Mouse (Mus musculus): ENCODE data around the gene Kif14. TPM values are rescaled to one million over a fixed set of nuclear protein-coding genes. Genes with fewer than 3 reads are reported as not detected.

Gene Kif14
- total RNA-seq (2021): under 1 TPM; 0.44 to 0.81 TPM
- long read RNA-seq, experiment 1: 0 reads
- long read RNA-seq, experiment 2: 0 reads

DNA sequence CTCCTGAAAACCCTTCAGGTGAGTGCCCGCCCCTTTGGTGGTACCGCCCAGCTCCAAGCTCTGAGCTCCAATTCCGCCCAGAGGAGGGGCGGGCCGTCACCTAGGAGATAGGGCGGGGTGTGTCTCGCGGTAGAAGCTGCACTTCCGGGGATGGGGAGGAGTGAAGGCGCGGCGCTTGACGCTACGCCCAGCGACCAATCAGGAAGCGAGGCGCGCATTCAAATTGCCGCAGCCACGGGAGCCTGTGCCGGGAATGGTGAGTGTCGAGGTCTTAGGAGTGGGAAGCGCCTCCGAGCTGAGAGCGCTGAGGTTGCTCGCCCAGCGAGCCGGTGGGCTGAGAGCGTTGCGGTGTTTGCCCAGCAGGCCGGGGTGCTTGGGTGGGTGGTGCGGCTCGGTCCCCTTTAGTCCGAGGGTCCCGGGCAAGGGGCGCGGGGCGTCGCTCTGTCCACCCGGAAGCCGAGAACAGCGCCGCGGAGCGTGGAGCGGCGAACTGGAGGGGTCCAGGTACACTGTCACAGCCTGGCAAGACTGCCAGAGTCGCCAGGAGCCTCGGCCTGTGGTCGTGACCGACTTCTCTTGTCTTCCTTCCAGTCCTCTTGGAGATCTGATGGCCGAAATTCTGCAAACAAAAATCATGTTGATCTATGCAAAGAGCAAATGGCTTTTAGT is at the start of gene Kif14:
TSS of gene Kif14 (plus strand) at position 201 of the 669 bp plus-strand sequence.
- DNase-seq (ENCODE audit: low spot score in 2 of 2): peak; percentile 85 to 93

GRCm38 (mm10) chr1:136418393-136418792 is 47.8 kb upstream of the Kif14 start:
- peak in 1 of 2 experiments; percentile 19 for DNase-seq (ENCODE audit: low spot score in 2 of 2)

DNA sequence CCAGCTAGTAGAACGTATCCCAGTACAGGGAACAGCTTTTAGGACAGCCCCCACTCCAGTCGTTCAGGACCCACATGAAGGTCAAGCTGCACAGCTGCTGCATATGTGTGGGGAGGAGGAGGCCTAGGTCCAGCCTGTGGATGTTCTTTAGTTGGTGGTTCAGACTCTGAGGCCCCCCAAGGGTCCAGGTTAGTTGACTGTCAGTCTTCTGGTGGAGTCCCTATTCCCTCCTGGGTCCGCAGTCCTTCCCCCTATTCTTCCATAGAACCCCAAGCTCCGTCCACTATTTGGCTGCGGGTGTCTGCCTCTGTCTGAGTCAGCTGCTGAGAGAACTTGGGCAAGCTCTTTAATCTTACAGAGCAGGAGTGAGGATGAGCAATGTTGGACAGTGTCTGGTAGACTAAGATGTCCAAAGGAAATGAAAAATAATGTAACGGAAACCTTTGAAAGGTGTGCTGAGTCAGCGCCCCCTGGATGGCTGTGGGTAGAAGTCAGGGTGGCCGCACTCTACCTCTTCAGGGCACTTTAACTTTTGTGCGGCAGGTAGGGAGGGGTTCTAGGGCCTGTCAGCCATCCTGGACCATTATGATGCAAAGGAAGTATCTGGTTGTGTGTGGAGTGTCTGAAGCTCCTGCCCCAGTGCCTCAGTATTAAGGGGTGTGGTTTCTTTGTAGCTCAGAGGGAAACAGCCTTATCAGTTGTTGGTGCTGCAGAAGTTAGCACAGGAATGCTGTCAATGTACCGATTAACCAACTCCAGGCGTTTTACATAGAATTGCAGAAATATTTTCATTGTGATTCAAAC is 38.8 kb upstream of the Kif14 start:
- DNase-seq (ENCODE audit: low spot score in 2 of 2): no peak

DNA sequence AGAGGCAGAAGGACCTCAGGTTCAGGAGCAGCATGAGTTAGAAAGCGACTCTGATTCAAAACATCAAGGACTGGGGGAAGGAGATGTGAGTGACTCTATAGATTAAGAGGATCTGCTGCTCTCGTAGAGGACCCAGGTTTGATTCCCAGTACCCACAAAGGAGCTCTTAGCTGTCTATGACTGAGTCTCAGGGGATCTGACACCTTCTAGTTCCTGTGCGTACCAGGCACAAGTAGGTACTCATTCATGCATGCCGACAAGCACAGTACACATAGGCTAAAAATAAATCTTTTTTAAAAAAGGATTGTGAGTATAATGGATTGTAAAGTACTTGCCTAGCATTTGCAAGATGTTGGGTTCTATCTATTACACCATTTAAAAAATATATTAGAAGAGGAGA is 37.2 kb upstream of the Kif14 start:
- DNase-seq (ENCODE audit: low spot score in 2 of 2): no peak

GRCm38 (mm10) chr1:136430126-136430818 is 35.9 kb upstream of the Kif14 start:
- DNase-seq (ENCODE audit: low spot score in 2 of 2): no peak

- DNase-seq (ENCODE audit: low spot score in 2 of 2): no peak
Observed at GRCm38 (mm10) chr1:136440741-136441140, 25.4 kb upstream of the Kif14 start.

GRCm38 (mm10) chr1:136442809-136443208 is 23.3 kb upstream of the Kif14 start:
- no peak for DNase-seq (ENCODE audit: low spot score in 2 of 2)

- no peak for DNase-seq (ENCODE audit: low spot score in 2 of 2)
Observed at GRCm38 (mm10) chr1:136444555-136445255, 21.4 kb upstream of the Kif14 start.

DNA sequence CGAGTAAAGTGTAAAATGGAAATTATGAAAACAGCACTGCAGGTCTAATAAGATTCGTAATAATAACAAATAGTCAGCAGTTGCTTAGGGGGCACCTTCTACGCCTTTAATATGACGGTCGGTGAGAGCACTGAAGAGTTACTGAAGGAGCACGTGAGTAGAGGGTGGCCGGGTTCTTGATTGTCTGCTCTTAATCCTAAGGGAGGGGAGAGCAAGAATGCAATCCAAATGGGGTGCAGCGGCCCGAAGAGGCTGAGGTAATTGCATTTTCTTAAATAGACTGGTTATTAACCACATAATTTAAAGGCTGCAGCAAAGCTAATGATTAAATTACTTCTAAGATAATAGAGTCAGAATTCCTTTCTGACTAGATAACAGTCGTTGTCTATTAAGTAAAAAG is 19.2 kb upstream of the Kif14 start:
- no peak for DNase-seq (ENCODE audit: low spot score in 2 of 2)

- DNase-seq (ENCODE audit: low spot score in 2 of 2): no peak
Observed at GRCm38 (mm10) chr1:136447338-136447737, 18.8 kb upstream of the Kif14 start.

GRCm38 (mm10) chr1:136449541-136449940 is 16.6 kb upstream of the Kif14 start:
- DNase-seq (ENCODE audit: low spot score in 2 of 2): no peak

GRCm38 (mm10) chr1:136450206-136450605 is 15.9 kb upstream of the Kif14 start:
- no peak for DNase-seq (ENCODE audit: low spot score in 2 of 2)

DNA sequence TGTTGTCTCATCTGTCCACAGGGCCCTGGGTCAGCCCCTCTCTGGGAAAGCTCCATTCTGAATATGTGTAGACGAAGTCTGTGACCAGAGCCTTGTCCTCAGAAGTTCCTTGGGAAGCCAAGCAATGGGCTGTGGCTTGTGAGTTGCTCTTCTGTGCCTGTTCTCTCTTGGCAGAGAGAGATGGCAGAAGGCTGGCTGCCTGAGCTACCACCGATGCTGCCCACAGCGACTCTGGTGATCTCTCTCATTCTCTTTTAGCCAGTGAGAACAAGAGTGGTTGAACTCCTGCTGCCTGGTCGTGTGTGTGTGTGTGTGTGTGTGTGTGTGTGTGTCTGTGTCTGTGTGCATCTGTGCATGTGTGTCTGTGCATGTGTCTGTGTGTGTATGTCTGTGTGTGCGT is 13.7 kb upstream of the Kif14 start:
- no peak for DNase-seq (ENCODE audit: low spot score in 2 of 2)

- peak in 1 of 2 experiments; percentile 42 for DNase-seq (ENCODE audit: low spot score in 2 of 2)
Observed at GRCm38 (mm10) chr1:136455756-136456585, 10.2 kb upstream of the Kif14 start.

DNA sequence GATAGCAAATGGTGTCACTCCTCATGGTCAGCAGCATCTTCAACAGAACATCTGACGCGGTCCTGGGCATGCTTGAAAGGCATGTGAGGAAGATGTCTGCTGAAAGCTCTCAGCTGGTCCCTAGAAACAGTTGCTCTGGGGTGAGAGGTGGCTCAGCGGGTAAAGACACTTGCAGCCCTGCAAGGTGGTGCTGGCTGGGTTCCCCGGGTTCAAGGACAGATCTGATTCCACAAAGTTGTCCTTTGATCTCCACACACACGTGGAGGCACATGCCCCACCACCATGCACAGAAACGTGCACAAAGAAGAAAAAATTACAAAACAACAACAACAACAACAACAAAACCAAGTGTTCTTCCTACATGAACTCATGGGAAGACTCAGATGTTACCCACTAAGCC is 9.4 kb upstream of the Kif14 start:
- no peak for DNase-seq (ENCODE audit: low spot score in 2 of 2)

DNA sequence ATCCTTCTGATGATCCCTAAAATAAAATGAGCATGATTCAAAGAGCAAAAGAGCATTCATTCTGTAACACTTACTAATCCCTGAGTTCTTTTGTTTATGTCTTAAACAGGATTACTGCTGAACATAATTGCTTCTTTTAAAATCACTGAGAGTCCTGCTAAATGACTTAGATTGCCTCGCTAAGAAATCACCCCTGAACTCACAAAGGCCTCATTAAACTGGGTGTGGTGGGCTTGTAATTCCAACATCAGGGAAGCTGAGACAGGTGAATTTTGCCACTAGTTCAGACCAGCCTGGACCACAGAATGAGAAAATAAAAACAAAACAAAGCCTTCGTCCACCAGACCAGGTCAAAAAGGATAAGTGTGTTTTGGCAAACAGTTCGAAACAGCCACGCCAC is 8.7 kb upstream of the Kif14 start:
- no peak for DNase-seq (ENCODE audit: low spot score in 2 of 2)

GRCm38 (mm10) chr1:136458691-136459245 is 7.4 kb upstream of the Kif14 start:
- peak; percentile 20 to 73 for DNase-seq (ENCODE audit: low spot score in 2 of 2)

- no peak for DNase-seq (ENCODE audit: low spot score in 2 of 2)
Observed at GRCm38 (mm10) chr1:136462443-136462842, 3.7 kb upstream of the Kif14 start.

- DNase-seq (ENCODE audit: low spot score in 2 of 2): no peak
Observed at GRCm38 (mm10) chr1:136465168-136465567, 975 bp upstream of the Kif14 start.

GRCm38 (mm10) chr1:136469408-136469807 is 3.3 kb downstream of the Kif14 start:
- no peak for DNase-seq (ENCODE audit: low spot score in 2 of 2)

Data from layer of hippocampus, postnatal 14 days (tissue).